Mouse (Mus musculus): ENCODE results near the gene Depdc5. TPM values are rescaled to one million over a fixed set of nuclear protein-coding genes. Genes with fewer than 3 reads are reported as not detected.

Gene Depdc5
- polyA plus RNA-seq, 1 experiment from 2014 or later: 32.8 TPM

DNA sequence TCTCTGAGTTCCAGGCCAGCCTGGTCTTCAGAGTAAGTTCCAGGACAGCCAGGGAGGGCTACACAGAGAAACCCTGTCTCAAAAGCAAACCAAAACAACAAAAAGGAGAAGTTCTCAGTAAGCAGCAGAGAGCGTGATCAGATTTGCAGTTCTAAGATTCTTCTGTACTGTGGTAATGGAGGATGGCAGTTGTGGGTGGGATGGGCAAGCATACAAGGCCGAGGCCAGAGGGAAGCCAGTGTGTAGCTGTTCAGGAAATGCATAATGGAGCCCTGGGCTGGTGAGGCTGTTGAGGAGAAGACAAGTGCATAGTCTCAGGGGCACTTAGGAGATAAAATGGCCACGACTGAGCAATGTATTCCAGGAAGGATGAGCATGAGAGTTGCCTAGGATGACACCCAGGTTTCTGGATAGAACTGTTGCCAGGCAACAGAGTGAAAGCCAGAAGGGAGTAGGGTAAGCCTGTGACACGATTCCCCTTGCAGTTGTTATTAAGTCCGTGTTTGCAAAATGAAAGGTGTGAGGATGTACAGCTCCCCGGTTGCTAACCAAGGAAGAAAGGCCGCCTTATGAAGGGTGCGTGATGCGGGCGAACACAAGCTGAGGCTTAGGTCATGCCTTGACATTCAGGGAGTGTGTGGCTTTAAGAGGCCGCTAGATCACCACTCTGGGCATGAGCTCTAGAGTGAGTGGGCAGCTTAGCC is 142.1 kb downstream of the Depdc5 start:
- H3K27me3 ChIP-seq: no peaks in the 10 kb centered on the region
- H3K9me3 ChIP-seq (replicated peaks): no peaks in the 10 kb centered on the region; the same call in 1 of the 2 replicates
- WGBS: 72% methylated on average over 11 of the region's 11 CpGs
- H3K9ac ChIP-seq: no peak overlapping the region
- H3K36me3 ChIP-seq (ENCODE audit: poor library complexity, severe bottlenecking): no peaks in the 10 kb centered on the region
- peak overlapping the region; percentile 38 for H3K27ac ChIP-seq
- peak; percentile 51 for ATAC-seq
- H3K4me2 ChIP-seq: no peak overlapping the region
- H3K4me3 ChIP-seq: no peak overlapping the region
- H3K4me1 ChIP-seq: peaks cover 25% of the 10 kb centered on the region

GRCm38 (mm10) chr5:33006670-33007069 is 143.2 kb downstream of the Depdc5 start:
- Histone ChIP-seq H3K27ac (no peak overlapping the region), H3K36me3 (ENCODE audit: poor library complexity, severe bottlenecking) (no peaks in the 10 kb centered on the region), H3K4me3 (no peak overlapping the region), H3K4me2 (no peak overlapping the region), H3K9ac (no peak overlapping the region), H3K9me3 (replicated peaks) (no peaks in the 10 kb centered on the region), H3K27me3 (no peaks in the 10 kb centered on the region), H3K4me1 (peaks cover 35% of the 10 kb centered on the region)
- ATAC-seq: peak; percentile 63
- 36% methylated on average over 8 of the region's 8 CpGs for WGBS

DNA sequence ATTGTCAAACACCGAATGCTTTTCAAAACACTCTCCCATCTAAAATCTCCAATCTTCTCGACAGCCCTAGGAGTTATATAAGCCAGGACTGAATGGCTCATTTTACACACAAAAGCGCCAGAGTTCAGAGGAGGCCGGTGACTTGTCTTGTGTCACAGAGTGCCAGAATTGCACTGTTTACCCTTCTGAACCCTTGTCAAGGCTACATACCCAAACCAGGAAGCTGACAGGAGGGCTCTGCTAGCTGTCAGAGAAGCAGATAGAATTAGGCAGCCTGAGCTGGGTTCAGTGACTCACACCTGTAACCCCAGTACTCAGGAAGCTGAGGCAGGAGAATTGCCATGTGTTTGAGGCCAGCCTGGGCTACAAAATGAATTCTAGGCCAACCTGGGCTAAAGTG is 143.9 kb downstream of the Depdc5 start:
- no peaks in the 10 kb centered on the region for H3K36me3 ChIP-seq (ENCODE audit: poor library complexity, severe bottlenecking)
- H3K4me1 ChIP-seq: peaks cover 38% of the 10 kb centered on the region
- WGBS: 62% methylated on average over 4 of the region's 4 CpGs
- no peak overlapping the region for H3K9ac ChIP-seq
- ATAC-seq: no peak
- H3K27ac ChIP-seq: no peak overlapping the region
- no peaks in the 10 kb centered on the region for H3K9me3 ChIP-seq (replicated peaks)
- H3K4me2 ChIP-seq: no peak overlapping the region
- 0 out of 2 replicates have a peak, but pooled peaks cover 4% of the 10 kb centered on the region for H3K27me3 ChIP-seq
- no peak overlapping the region for H3K4me3 ChIP-seq

GRCm38 (mm10) chr5:33009301-33009700 is 145.8 kb downstream of the Depdc5 start:
- 0 out of 2 replicates have a peak, but pooled peaks cover 4% of the 10 kb centered on the region for H3K27me3 ChIP-seq
- H3K4me3 ChIP-seq: no peak overlapping the region
- peaks cover 38% of the 10 kb centered on the region for H3K4me1 ChIP-seq
- WGBS: 65% methylated on average over 2 of the region's 2 CpGs
- H3K9me3 ChIP-seq (replicated peaks): no peaks in the 10 kb centered on the region
- ATAC-seq: no peak
- H3K9ac ChIP-seq: no peak overlapping the region
- H3K36me3 ChIP-seq (ENCODE audit: poor library complexity, severe bottlenecking): no peaks in the 10 kb centered on the region
- no peak overlapping the region for H3K27ac ChIP-seq
- H3K4me2 ChIP-seq: no peak overlapping the region

- 79% methylated on average over 14 of the region's 14 CpGs for WGBS
- no peaks in the 10 kb centered on the region for H3K36me3 ChIP-seq (ENCODE audit: poor library complexity, severe bottlenecking)
- ATAC-seq: no peak
- H3K4me2 ChIP-seq: 0 out of 2 replicates have a peak overlapping the region, but pooled peaks have one; percentile 38
- H3K4me3 ChIP-seq: no peak overlapping the region
- no peak overlapping the region for H3K9ac ChIP-seq
- 0 out of 2 replicates have a peak, but pooled peaks cover 4% of the 10 kb centered on the region for H3K27me3 ChIP-seq
- H3K27ac ChIP-seq: peak overlapping the region; percentile 66; the same call in 1 of the 2 replicates
- H3K4me1 ChIP-seq: peaks cover 38% of the 10 kb centered on the region
- H3K9me3 ChIP-seq (replicated peaks): no peaks in the 10 kb centered on the region
Measured at GRCm38 (mm10) chr5:33009818-33010812, 146.6 kb downstream of the Depdc5 start.

- H3K9me3 ChIP-seq (replicated peaks): no peaks in the 10 kb centered on the region
- peak; percentile 43 for ATAC-seq
- peak overlapping the region; percentile 39 for H3K9ac ChIP-seq
- no peaks in the 10 kb centered on the region for H3K36me3 ChIP-seq (ENCODE audit: poor library complexity, severe bottlenecking)
- no peak overlapping the region for H3K4me3 ChIP-seq
- H3K4me1 ChIP-seq: peaks cover 29% of the 10 kb centered on the region
- peak overlapping the region; percentile 38 for H3K4me2 ChIP-seq
- peak overlapping the region; percentile 66 for H3K27ac ChIP-seq
- H3K27me3 ChIP-seq: 0 out of 2 replicates have a peak, but pooled peaks cover 4% of the 10 kb centered on the region
- 29% methylated on average over 15 of the region's 15 CpGs for WGBS
Measured at GRCm38 (mm10) chr5:33011132-33012106, 147.9 kb downstream of the Depdc5 start.

- ATAC-seq: no peak
- WGBS: 63% methylated on average over 1 of the region's 1 CpGs
Measured at GRCm38 (mm10) chr5:33014096-33014495, 150.6 kb downstream of the Depdc5 start.

DNA sequence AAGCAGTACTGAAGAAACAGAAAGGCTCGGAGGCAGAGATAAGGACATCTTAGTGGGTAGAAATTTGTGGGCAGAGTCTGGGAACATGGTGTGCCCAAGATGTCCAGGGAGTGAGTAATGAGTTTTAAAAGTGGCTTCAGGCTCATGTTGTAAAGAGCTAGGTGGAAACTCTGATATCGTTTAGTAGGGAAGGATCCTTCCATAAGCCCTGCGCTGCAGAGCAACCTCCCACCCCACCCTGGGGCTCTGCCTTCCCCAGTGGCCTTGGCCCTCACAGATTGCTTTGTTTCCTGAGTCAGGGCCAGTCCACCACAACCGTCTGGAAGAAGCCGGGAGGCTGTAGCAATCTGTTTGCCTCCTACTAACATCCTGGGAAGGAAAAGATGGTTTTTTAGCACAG is 152.1 kb downstream of the Depdc5 start:
- Histone ChIP-seq H3K9me3 (replicated peaks) (no peaks in the 10 kb centered on the region), H3K4me1 (peaks cover 29% of the 10 kb centered on the region), H3K27me3 (0 out of 2 replicates have a peak, but pooled peaks cover 4% of the 10 kb centered on the region), H3K4me2 (no peak overlapping the region), H3K27ac (no peak overlapping the region), H3K36me3 (ENCODE audit: poor library complexity, severe bottlenecking) (no peaks in the 10 kb centered on the region), H3K4me3 (no peak overlapping the region), H3K9ac (no peak overlapping the region)
- ATAC-seq: no peak
- 79% methylated on average over 5 of the region's 5 CpGs for WGBS

More at GRCm38 (mm10) chr5:33014096-33014495, 150.6 kb downstream of the Depdc5 start:
- H3K27ac ChIP-seq: no peak overlapping the region
- H3K9me3 ChIP-seq (replicated peaks): no peaks in the 10 kb centered on the region
- H3K4me3 ChIP-seq: no peak overlapping the region
- 0 out of 2 replicates have a peak, but pooled peaks cover 4% of the 10 kb centered on the region for H3K27me3 ChIP-seq
- H3K9ac ChIP-seq: no peak overlapping the region
- H3K4me2 ChIP-seq: no peak overlapping the region
- H3K4me1 ChIP-seq: peaks cover 29% of the 10 kb centered on the region
- no peaks in the 10 kb centered on the region for H3K36me3 ChIP-seq (ENCODE audit: poor library complexity, severe bottlenecking)

GRCm38 (mm10) chr5:33018189-33018560 is 154.7 kb downstream of the Depdc5 start:
- peak overlapping the region; percentile 86 for H3K4me3 ChIP-seq
- no peaks in the 10 kb centered on the region for H3K9me3 ChIP-seq (replicated peaks)
- ATAC-seq: no peak
- H3K27ac ChIP-seq: peak overlapping the region; percentile 99
- H3K4me1 ChIP-seq: peaks cover 37% of the 10 kb centered on the region
- H3K27me3 ChIP-seq: no peaks in the 10 kb centered on the region
- H3K4me2 ChIP-seq: peak overlapping the region; percentile 85
- WGBS: 3% methylated on average over 15 of the region's 15 CpGs
- peak overlapping the region; percentile 89 for H3K9ac ChIP-seq
- peaks cover 7% of the 10 kb centered on the region; the same call in 1 of the 2 replicates for H3K36me3 ChIP-seq (ENCODE audit: poor library complexity, severe bottlenecking)

- 1% methylated on average over 117 of the region's 121 CpGs for WGBS
- ATAC-seq: peak; percentile 97
- peak within 1 kb of the TSS; percentile 99 for H3K27ac ChIP-seq
- peak within 1 kb of the TSS; percentile 93 for H3K4me2 ChIP-seq
- H3K36me3 ChIP-seq (ENCODE audit: poor library complexity, severe bottlenecking): peaks cover 7% of the 10 kb centered on the region; the same call in 1 of the 2 replicates
- H3K4me3 ChIP-seq: peak within 1 kb of the TSS; percentile 86
- H3K9me3 ChIP-seq (replicated peaks): no peaks in the 10 kb centered on the region
- peaks cover 42% of the 10 kb centered on the region for H3K4me1 ChIP-seq
- no peaks in the 10 kb centered on the region for H3K27me3 ChIP-seq
- peak within 1 kb of the TSS; percentile 98 for H3K9ac ChIP-seq
Measured at GRCm38 (mm10) chr5:33018561-33019425, 155.3 kb downstream of the Depdc5 start, which contains the start of gene Ywhah. Gene Ywhah, plus strand, starts transcription at chr5:33018816.

All from forebrain, embryonic 13.5 days (tissue).